Mouse (Mus musculus): ENCODE results near the gene Tuba1b. TPM values are rescaled to one million over a fixed set of nuclear protein-coding genes. Genes with fewer than 3 reads are reported as not detected.
"Not testable (repeated sequence)": the region's sequence is repeated elsewhere in the genome, so short reads cannot be mapped to it uniquely, and the experiment has no call there.

Gene Tuba1b
- polyA plus RNA-seq, 2 experiments = 1,211 to 1,442 TPM

DNA sequence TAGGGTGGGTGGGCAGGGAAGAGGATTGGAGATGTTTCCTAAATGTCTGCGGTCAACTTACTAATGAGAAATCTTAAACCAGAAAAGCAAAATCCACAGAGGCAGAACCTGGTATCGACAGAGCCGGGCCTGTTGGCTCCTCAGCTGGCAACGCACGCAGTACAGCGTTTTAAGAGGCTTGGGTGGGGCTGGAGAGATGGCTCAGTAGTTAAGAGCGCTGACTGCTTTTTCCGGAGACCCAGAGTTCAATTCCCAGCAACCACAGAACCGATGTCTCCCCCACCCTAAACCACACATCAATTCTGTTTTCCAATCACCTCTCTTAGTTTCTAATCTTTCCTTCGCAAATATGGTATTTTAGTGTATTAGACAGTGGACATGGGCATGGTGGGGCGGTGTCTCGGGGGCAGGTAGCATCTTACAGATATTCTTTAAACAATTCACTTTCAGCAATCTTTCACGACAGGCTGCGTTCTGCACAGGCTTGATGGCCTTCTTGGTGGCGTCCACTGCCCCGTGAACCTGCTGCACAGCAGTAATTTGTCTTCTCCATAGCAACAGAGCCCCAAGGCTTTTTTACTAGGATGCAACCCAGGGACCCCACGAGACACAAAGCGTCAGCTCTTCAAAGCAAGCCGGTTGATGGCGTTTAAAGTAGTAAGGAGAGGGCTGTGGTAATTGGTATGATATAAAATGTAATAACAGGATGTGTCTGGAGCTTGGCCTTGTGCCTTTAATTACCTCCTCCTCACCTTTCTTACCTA lies 44.2 kb upstream of the Tuba1b start:
- Histone ChIP-seq H3K4me2 (ENCODE audit: low read depth) (no peak overlapping the region), H3K4me1 (replicated peaks; ENCODE audit: control insufficient read depth in 2 of 2, insufficient read depth in 2 of 2, low read length in 1 of 2) (peaks cover 0 to 3% of the 10 kb centered on the region in 2 experiments; a peak in 2 of 4 replicates), H3K9ac (replicated peaks) (no peak overlapping the region), H3K36me3 (replicated peaks; ENCODE audit: control insufficient read depth, insufficient read depth, low read depth) (no peaks in the 10 kb centered on the region), H3K4me3 (ENCODE audit: insufficient read depth in 1 of 2, low read depth in 2 of 2, low read length in 2 of 2) (no peak overlapping the region), H3K27ac (no peak overlapping the region), H3K9me3 (ENCODE audit: control insufficient read depth, low read length) (no peaks in the 10 kb centered on the region), H3K27me3 (ENCODE audit: control insufficient read depth, insufficient read depth, low read length) (no peaks in the 10 kb centered on the region)
- DNase-seq (ENCODE audit: low read depth in 3 of 3, low spot score in 3 of 3) (no peak), ATAC-seq (ENCODE audit: insufficient read depth) (no peak)
- WGBS (ENCODE audit: insufficient replicate concordance) = 62% methylated on average over 20 of the region's 20 CpGs
- no peak for TF ChIP-seq CTCF (IDR thresholded peaks at IDR 0.05; ENCODE audit: low read depth)
- no peak for TF ChIP-seq EP300 (IDR thresholded peaks at IDR 0.05; ENCODE audit: low read depth)

DNA sequence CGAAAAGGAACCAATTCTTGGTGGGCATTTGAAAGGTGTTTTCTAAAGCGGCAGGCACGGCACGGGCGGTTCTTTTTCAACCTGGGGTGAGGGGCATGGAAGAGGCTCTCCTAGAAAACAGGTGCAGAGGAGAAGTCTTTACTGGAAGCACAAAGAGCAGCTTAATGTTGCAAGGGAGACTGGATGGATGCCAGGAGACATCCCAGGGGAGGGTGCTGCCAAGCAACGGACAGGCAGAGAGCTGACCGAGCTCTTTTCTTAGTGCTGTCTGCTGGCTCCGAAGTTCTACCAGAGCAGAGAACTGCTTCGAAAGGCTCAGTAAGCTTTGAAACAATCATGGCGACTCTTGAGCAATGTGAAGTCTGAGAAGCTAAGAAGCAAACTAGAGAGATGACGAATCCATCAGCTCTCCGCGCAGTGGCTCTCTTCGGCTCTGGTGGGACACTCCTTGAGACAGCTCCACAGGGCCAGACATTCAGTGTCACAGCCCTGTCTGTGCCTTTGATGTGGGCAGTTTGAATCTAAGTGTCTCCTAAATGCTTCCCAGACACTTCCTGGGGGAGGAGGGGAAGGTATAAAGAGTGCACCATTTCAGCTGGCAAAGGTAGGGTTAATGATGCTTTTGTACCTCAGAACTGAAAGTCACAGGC lies 43.5 kb upstream of the Tuba1b start:
- no peak overlapping the region for H3K27ac ChIP-seq
- no peak overlapping the region for H3K4me2 ChIP-seq (ENCODE audit: low read depth)
- no peaks in the 10 kb centered on the region for H3K36me3 ChIP-seq (replicated peaks; ENCODE audit: control insufficient read depth, insufficient read depth, low read depth)
- WGBS (ENCODE audit: insufficient replicate concordance) = 79% methylated on average over 14 of the region's 14 CpGs
- ATAC-seq (ENCODE audit: insufficient read depth) (no peak), DNase-seq (ENCODE audit: low read depth in 3 of 3, low spot score in 3 of 3) (no peak)
- H3K4me1 ChIP-seq (replicated peaks; ENCODE audit: control insufficient read depth in 2 of 2, insufficient read depth in 2 of 2, low read length in 1 of 2) = no peaks in the 10 kb centered on the region
- no peaks in the 10 kb centered on the region for H3K9me3 ChIP-seq (ENCODE audit: control insufficient read depth, low read length)
- H3K9ac ChIP-seq (replicated peaks) = no peak overlapping the region
- H3K4me3 ChIP-seq (ENCODE audit: insufficient read depth in 1 of 2, low read depth in 2 of 2, low read length in 2 of 2) = no peak overlapping the region
- no peak for TF ChIP-seq EP300 (IDR thresholded peaks at IDR 0.05; ENCODE audit: low read depth)
- no peak for TF ChIP-seq CTCF (IDR thresholded peaks at IDR 0.05; ENCODE audit: low read depth)
- H3K27me3 ChIP-seq (ENCODE audit: control insufficient read depth, insufficient read depth, low read length) = no peaks in the 10 kb centered on the region

DNA sequence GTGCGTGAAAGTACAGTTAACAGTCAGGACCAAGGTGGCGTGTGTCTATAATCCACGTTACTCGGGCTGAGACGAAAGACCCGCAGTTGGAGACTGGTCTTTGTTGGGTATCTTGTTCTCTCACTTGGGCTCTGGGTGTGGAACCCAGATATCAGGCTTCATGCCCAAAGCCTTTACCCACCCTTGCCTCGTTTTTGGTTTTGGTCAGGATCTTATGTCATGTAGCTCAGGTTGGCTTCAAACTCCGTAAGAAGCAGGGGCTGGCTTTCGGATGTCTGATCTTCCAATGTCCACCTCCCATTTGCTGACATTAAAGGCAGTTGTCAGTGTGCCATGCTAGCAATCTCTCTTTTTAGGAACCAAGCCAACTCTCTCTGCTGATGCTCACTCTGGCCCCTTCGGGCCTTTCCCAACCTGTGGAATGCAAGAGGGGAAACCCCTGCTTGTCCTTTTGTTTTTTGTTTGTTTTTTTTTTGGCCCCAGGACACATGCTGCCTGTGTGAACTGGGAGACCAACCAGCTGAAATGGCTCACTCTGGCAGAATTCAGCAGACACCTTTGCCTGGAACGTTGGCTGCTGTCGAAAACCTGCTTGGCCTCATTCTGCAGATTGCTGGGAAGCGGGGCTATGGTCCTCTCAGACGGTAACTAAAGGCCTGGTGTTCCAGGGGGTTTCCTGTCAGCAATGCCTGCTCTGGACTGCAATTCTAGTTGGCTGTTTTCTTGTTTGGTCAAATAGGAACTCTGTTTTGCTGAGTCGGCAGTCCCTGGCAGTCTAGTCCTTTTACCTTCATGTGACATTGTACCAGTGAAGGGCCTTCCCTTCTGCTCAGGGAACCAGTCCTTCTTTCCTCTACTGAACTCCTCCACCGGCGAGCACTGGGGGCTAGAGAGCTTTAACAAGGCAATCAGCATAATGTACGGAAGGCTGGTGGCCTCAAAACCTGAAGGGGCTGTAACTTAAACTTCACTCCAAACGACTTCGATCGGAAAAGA lies 42.7 kb upstream of the Tuba1b start:
- Histone ChIP-seq H3K9ac (replicated peaks) (no peak overlapping the region), H3K36me3 (replicated peaks; ENCODE audit: control insufficient read depth, insufficient read depth, low read depth) (no peaks in the 10 kb centered on the region), H3K4me3 (ENCODE audit: insufficient read depth in 1 of 2, low read depth in 2 of 2, low read length in 2 of 2) (no peak overlapping the region), H3K27me3 (ENCODE audit: control insufficient read depth, insufficient read depth, low read length) (no peaks in the 10 kb centered on the region), H3K4me1 (replicated peaks; ENCODE audit: control insufficient read depth in 2 of 2, insufficient read depth in 2 of 2, low read length in 1 of 2) (no peaks in the 10 kb centered on the region), H3K27ac (no peak overlapping the region), H3K4me2 (ENCODE audit: low read depth) (no peak overlapping the region), H3K9me3 (ENCODE audit: control insufficient read depth, low read length) (no peaks in the 10 kb centered on the region)
- no peak for TF ChIP-seq EP300 (IDR thresholded peaks at IDR 0.05; ENCODE audit: low read depth)
- no peak for TF ChIP-seq CTCF (IDR thresholded peaks at IDR 0.05; ENCODE audit: low read depth)
- DNase-seq (ENCODE audit: low read depth in 3 of 3, low spot score in 3 of 3) (no peak), ATAC-seq (ENCODE audit: insufficient read depth) (no peak)
- 72% methylated on average over 21 of the region's 21 CpGs for WGBS (ENCODE audit: insufficient replicate concordance)

DNA sequence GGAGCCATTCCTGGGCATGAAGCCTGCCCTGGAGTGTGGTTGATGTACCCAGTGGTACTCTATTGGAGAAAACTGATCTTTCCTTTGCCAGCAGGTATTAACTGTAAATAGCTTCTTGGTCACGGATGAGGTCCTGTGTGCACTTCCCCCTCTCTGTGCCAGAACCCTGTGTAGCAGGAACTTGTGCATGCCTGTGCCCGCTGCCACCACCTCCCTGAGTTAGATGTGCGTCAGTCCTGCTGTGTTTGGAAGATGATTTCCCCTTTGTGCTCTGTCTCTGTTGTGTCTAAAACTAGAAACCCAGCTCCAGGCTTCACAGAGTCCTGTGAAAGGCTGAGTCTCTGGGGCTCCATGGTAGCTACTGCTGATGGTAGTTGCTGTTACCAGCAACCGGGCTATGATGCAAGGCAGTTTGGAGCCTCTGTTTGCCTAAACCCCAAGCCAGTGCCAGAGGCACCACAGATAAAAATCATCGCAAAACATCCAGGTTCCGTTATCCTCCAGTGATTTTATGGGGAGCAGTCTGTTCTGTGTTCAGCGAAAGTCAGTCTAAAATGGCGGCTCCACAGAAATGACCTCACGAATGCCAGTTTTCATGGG lies 38.8 kb upstream of the Tuba1b start:
- WGBS (ENCODE audit: insufficient replicate concordance) = 70% methylated on average over 9 of the region's 9 CpGs
- H3K4me3 ChIP-seq (ENCODE audit: insufficient read depth in 1 of 2, low read depth in 2 of 2, low read length in 2 of 2) = no peak overlapping the region
- H3K9ac ChIP-seq (replicated peaks) = no peak overlapping the region
- no peak overlapping the region for H3K4me2 ChIP-seq (ENCODE audit: low read depth)
- DNase-seq (ENCODE audit: low read depth in 3 of 3, low spot score in 3 of 3) (no peak), ATAC-seq (ENCODE audit: insufficient read depth) (no peak)
- TF ChIP-seq CTCF (IDR thresholded peaks at IDR 0.05; ENCODE audit: low read depth) (no peak), EP300 (IDR thresholded peaks at IDR 0.05; ENCODE audit: low read depth) (no peak)
- no peaks in the 10 kb centered on the region for H3K9me3 ChIP-seq (ENCODE audit: control insufficient read depth, low read length)
- H3K4me1 ChIP-seq (replicated peaks; ENCODE audit: control insufficient read depth in 2 of 2, insufficient read depth in 2 of 2, low read length in 1 of 2) = peaks cover 0 to 12% of the 10 kb centered on the region in 2 experiments; a peak in 2 of 4 replicates
- no peak overlapping the region for H3K27ac ChIP-seq
- no peaks in the 10 kb centered on the region for H3K27me3 ChIP-seq (ENCODE audit: control insufficient read depth, insufficient read depth, low read length)
- no peaks in the 10 kb centered on the region for H3K36me3 ChIP-seq (replicated peaks; ENCODE audit: control insufficient read depth, insufficient read depth, low read depth)

DNA sequence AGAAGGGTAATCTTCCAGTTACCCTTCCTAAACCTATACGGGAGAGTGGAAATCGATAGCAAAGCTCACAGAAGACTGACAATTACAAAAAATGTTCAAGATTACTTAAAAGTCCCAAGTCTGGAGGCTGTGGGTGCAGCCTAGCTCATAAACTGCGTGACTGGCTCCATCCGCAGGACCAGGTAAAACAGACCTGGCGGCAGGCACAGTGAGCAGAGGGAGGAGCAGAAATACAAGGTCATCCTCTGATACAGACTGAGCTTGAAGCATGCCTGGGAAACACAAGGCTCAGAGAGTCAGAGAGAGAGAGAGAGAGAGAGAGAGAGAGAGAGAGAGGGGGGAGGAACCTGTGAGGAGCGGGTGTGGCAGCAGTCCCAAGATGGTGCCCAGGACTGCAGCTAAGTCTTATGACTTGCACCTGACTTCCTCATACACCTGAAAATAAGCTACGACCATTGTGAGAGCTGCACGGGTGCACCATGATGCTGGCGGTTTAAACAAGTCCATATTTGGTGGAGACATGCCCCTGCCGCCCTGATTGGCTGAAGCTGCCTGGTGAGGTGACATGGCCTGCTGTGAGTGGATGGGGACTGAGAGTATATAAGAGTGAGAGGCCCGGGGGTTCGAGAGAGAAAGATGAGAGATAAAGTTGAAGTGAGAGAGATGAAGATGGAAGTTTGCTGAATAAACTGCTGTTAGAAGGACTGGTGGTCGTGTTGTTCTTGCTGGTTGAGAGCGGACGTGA lies 37.4 kb upstream of the Tuba1b start:
- DNase-seq (ENCODE audit: low read depth in 3 of 3, low spot score in 3 of 3); ATAC-seq (ENCODE audit: insufficient read depth); H3K36me3 ChIP-seq (replicated peaks; ENCODE audit: control insufficient read depth, insufficient read depth, low read depth); H3K4me2 ChIP-seq (ENCODE audit: low read depth); H3K9ac ChIP-seq (replicated peaks); H3K9me3 ChIP-seq (ENCODE audit: control insufficient read depth, low read length); H3K27ac ChIP-seq; H3K27me3 ChIP-seq (ENCODE audit: control insufficient read depth, insufficient read depth, low read length); H3K4me3 ChIP-seq (ENCODE audit: insufficient read depth in 1 of 2, low read depth in 2 of 2, low read length in 2 of 2): not testable (repeated sequence)
- H3K4me1 ChIP-seq (replicated peaks; ENCODE audit: control insufficient read depth in 2 of 2, insufficient read depth in 2 of 2, low read length in 1 of 2) = peaks cover 0 to 12% of the 10 kb centered on the region in 2 experiments; a peak in 2 of 4 replicates
- WGBS (ENCODE audit: insufficient replicate concordance) = 61% methylated on average over 15 of the region's 15 CpGs
